Mouse (Mus musculus) 3134 (cell line): ENCODE measurements around the gene Lgals4.

Experiments
- DNase-seq: peaks from one replicate; pipeline ENCODE4 v3.0.0-alpha.2; 2011; ENCODE audit warnings: low spot score; ENCODE audit not compliant: insufficient read length; ENCODE audit errors: extremely low read depth

The Lgals4 gene

DNA sequence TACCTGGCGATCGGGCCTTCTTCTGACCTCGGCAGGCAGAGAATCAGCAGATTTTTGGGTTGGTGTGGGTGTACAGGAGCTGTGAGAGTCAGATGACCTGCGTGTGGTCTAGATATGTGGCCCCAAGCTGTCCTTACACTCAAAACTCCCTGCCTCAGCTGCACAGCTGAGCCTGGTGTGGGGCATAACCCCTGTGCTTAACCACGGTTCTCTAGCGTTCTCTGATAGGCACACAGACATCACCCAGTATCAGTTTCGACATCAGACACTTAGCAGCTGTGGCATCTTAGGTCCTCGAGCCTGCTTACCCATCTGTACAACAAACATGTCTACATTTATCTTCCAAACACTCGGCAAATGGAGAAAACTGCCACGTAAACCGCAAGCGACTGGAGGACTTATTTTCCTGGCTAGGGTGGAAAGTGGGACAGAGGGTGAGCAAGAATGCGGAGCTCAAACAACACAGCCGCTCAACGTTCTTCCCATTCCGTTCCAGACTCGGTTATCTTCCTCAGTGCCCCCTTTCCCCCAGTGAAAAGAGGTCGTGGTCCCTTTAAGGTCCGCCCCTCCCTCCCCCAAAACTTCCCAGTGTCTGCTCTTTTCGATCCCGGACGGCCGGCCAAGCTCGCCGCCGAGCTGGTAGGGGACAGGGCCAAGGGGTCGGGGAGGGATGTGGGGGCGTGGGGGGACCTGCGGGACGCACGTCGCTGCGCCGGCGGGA is 25.3 kb upstream of the Lgals4 start, which contains the start of gene Hnrnpl:
Hnrnpl (plus strand) TSS at position 321 of the 721 bp plus-strand sequence.
- DNase-seq = no peak

- DNase-seq = peak; percentile 87
Measured at GRCm38 (mm10) chr7:28808957-28809393, 24.7 kb upstream of the Lgals4 start.

- peak; percentile 83 for DNase-seq
Measured at GRCm38 (mm10) chr7:28809401-28810089, 24.1 kb upstream of the Lgals4 start.

DNA sequence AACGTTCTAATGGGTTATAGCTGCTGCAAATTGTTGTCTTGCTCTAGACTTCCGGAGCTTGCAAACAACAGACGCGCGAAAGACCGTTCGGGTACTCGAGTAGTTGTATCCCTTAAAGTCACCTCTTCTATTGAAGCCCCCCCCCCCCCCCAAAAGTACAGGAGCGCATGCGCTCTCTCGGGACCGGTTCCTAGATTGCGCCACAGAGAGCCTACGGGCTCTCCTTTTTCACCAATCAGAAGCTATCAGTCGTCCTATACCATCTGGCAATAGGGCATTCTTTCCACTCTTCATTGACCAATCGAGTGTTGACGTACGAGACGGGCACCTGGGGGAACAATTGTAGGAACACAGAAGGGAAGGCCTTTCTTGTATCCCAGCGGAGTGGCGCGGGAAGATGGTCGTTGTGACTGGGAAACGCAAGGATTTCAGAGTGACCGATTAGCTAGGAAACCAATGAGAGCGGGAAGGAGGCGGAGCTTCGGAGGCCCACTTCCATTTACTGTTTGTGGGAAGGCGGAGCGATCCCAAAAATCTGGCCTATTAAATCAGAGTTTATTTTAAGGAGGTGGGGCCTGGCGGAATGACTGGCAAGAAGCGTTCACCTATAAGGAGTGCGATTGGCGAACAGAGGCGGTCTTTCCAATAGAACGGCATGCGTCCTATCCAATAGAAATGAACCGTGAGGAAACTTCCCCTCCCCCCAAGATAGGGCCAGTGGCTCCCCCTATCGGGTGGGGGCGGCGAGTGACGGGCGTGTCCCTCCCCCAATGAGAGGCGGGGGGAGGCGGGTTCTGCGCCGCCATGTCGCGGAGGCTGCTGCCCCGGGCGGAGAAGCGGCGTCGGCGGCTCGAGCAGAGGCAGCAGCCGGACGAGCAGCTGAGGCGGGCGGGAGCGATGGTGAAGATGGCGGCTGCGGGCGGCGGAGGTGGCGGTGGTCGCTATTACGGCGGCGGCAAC is 23.3 kb upstream of the Lgals4 start:
- peak; percentile 96 for DNase-seq

DNA sequence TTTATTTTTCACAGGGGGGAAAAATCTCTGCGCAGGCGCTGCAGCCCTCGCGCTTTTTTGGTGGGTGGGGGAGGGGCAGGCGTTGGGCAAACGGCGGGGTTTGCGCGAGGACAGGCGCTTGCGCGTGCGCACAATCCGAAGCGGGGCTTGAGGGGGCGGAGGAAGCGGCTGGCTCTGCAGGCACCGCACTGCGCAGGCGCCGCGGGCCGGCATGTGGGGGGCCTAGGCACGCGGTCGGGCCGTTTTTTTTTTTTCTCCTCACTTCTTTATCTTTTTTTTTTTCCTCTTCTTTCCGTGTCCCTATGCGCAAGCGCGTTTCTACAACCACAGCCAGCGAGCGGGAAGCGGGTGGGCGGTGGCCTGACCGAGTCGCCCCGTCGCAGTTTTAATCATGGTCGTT is 22.4 kb upstream of the Lgals4 start:
- DNase-seq = peak; percentile 92

GRCm38 (mm10) chr7:28811640-28812275 is 21.9 kb upstream of the Lgals4 start:
- no peak for DNase-seq

GRCm38 (mm10) chr7:28812436-28812835 is 21.2 kb upstream of the Lgals4 start:
- DNase-seq = no peak

DNA sequence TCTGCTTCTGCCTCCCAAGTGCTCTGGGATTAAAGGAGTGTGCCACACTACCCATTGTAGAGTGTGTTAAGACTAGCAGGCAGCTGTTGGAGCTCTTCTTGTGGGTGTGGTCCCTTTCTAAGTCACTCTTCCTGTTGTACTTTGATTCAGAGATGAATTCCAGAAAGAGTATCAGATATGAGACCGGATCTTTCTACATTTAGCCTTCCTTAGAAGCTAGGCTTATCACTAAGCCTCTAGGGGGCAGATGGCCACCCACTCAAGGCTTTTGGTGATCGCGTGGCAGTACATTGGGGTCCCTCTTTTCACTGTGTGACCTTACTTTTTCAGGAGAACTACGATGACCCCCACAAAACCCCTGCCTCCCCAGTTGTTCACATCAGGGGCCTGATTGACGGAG is 20.7 kb upstream of the Lgals4 start:
- DNase-seq = no peak

DNA sequence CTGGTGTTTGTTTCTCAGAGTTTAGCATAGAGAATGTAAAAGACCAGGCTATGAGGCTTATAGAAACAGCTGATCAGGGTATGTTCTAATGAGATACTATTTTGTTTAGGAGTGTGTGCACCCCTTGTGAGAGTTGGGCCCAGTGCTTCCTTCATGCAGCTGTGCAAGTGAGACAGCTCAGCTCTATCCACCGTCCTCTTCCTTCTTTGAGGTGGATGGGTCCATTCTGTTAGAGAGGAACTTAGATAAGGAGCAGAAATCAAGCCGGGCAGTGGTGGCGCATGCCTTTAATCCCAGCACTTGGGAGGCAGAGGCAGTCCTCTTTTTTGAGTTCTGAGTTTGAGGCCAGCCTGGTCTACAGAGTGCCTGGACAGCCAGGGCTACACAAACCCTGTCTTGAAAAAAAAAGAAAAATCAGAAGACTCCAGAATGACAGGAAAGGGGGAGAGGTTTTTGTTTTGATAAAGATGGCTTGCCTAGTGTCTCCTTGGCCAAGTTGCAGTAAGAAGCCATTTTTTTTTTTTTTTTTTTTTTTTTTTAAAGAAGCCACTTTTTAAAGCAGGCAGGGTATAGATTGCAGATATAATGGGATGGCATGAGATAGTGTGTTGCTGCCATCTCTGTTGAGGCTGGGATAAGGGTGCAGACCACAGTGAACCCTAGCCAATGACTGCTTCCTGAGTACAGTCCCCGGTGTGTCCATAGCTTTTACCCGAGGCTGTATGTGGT is 19.2 kb upstream of the Lgals4 start:
- DNase-seq = no peak

- no peak for DNase-seq
Measured at GRCm38 (mm10) chr7:28815230-28815629, 18.4 kb upstream of the Lgals4 start.

DNA sequence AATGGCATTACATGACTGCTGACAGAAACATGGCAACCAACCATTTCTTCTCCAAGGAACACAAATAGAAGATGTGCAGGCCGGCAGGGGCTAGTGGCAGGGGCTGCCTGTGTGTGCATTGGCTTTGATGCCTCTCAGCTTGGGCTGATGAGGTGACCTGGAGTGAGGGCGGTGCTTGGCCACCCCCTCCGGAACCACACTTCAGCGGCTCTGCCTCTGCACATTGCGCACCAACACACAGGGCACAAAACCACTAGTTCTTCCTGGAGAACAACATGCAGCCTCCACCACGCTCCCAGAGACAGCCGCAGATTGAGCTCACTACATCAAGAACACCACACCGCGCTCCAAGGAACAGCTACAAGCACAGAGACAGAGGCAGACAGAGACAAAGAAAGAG is 17.5 kb upstream of the Lgals4 start:
- no peak for DNase-seq

DNA sequence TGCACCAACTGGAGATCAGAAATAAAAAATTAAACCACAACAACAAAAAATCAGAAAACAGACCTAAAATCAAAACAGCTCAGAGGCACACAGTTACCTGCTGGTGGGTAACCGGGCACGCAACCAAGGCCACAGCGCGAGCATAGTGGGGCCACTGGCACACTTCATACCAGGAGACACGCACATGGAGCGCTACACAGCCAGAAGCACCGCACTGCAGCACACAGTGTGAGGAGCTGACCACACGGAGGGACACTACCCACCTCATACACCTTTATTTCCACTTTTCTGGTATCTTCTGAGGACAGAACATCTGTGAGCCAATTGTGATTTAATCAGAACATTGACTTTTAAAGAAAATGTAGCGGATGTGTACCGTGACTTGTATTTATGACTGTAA is 16.7 kb upstream of the Lgals4 start:
- DNase-seq = no peak

DNA sequence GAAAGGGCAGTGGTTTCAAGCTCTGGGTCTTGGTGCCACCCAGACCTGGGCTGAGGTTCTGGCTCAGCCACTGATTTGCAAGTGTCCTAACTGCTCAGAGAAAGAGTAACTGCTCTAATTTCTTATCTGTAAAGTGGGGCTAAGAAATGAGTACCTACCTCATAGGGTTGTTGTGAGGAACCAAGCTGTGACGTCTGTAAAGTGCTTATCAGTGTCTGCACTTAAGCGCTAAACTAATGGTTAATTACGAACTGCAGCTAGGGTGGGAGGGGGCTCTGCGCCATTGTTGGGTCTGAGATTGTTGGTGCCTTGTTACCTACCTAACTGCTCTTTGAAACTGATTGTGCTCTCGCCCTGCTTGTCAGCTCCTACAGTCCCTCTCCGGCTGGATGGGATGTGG is 16.1 kb upstream of the Lgals4 start:
- no peak for DNase-seq

DNA sequence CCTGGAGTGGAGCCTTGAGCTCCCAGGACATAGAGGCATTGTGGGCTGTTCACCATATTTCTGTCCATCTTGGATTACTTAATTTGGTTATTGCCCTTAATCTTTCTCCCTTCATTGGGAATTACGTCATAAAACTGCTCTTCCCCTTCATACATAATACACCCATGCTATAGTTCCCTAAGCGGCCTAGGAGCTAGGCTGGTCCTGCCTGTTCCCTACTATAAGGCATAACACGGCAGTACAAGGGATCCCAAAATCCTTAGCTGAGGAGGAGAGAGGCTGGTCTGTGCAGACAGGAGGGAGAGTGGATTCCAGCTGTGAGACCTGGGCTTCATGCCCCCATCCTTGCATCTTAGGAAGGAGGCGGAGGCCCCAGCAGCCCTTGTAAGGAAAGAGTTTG is 15.7 kb upstream of the Lgals4 start:
- no peak for DNase-seq

DNA sequence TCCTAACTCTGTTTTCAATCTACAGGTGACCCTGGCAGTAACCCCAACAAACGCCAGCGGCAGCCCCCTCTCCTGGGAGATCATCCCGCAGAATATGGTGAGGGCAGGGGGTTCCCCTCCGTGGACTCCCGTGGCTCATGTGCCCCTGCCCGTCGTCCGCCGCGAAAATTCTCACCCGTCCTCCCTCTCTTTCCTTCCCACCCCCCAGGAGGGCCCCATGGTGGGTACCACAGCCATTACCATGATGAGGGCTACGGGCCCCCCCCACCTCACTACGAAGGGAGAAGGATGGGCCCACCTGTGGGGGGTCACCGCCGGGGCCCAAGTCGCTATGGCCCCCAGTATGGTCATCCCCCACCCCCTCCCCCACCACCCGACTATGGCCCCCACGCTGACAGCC is 15.2 kb upstream of the Lgals4 start:
- no peak for DNase-seq

GRCm38 (mm10) chr7:28818861-28819452 is 14.7 kb upstream of the Lgals4 start:
- DNase-seq = no peak

- DNase-seq = no peak
Measured at GRCm38 (mm10) chr7:28819571-28819970, 14.1 kb upstream of the Lgals4 start.

GRCm38 (mm10) chr7:28820358-28821260 is 13.0 kb upstream of the Lgals4 start:
- no peak for DNase-seq
